Mouse (Mus musculus) heart, adult 2 months (tissue): ENCODE measurements around the gene Sptb. TPM values are rescaled to one million over a fixed set of nuclear protein-coding genes. Genes with fewer than 3 reads are reported as not detected.

Experiments used
- DNase-seq, 2 experiments: peaks; one replicate each; pipeline ENCODE4 v3.0.0; 2021
- H3K27ac ChIP-seq: fragments of 200-600 bp; 2 replicates; pipeline ENCODE4 v1.8.1; 2022
- H3K27me3 ChIP-seq: fragments of 200-500 bp; 2 replicates; pipeline ENCODE4 v1.6.1; 2012; ENCODE audit warnings: mild to moderate bottlenecking, low read length, inconsistent platforms, mixed read lengths; ENCODE audit not compliant: control insufficient read depth, insufficient read depth
- H3K36me3 ChIP-seq: fragments of 200-500 bp; 2 replicates; pipeline ENCODE4 v1.6.1; 2012; ENCODE audit warnings: low read length, inconsistent platforms; ENCODE audit not compliant: control insufficient read depth, insufficient read depth
- H3K4me1 ChIP-seq: fragments of 200-500 bp; 2 replicates; pipeline ENCODE4 v1.6.1; 2011; ENCODE audit warnings: low read length; ENCODE audit not compliant: control insufficient read depth, insufficient read depth
- H3K4me3 ChIP-seq: fragments of 200-600 bp; 2 replicates; pipeline ENCODE4 v1.8.1; 2022
- H3K79me2 ChIP-seq: fragments of 200-500 bp; replicated peaks from 2 replicates; pipeline ENCODE4 v1.6.1; 2012; ENCODE audit warnings: mild to moderate bottlenecking, inconsistent platforms, low read length, moderate library complexity, mixed read lengths; ENCODE audit not compliant: control insufficient read depth, insufficient read depth
- H3K9ac ChIP-seq: fragments of 200-500 bp; 2 replicates; pipeline ENCODE4 v1.6.1; 2012; ENCODE audit warnings: low read depth, mild to moderate bottlenecking, control low read depth, inconsistent platforms, low read length, mixed read lengths
- CTCF ChIP-seq: fragments of 200-600 bp; IDR thresholded peaks from 2 replicates; pipeline ENCODE4 v1.8.1; 2022; ENCODE audit warnings: antibody characterized with exemption, mild to moderate bottlenecking, moderate library complexity
- EP300 ChIP-seq: fragments of 200-500 bp; IDR thresholded peaks from 2 replicates; pipeline ENCODE4 v1.6.1; 2011; ENCODE audit warnings: low read depth, low read length, control low read depth; ENCODE audit not compliant: insufficient read depth
- POLR2A ChIP-seq: fragments of 200-500 bp; IDR thresholded peaks from 2 replicates; pipeline ENCODE4 v1.6.1; 2011; ENCODE audit warnings: mild to moderate bottlenecking, low read depth, low read length, control low read depth; ENCODE audit not compliant: insufficient read depth
- WGBS: fragments of 180-500 bp; shearing (Covaris S2); methylation state at CpG from one replicate; pipeline ENCODE4 v1.1.7; 2018; 5-methylcytosine and 5-hydroxymethylcytosine counted together
- intact Hi-C: fragments of 180-260 bp; cut with DNase I; formaldehyde crosslinking; loops from one replicate; pipeline ENCODE4 v1.15.1; 2025
- polyA plus RNA-seq: library from polyadenylated mRNA; depleted of rRNA; stranded (reverse); fragments of >200 nt; gene quantifications from 2 replicates; pipeline ENCODE4 v1.2.3, GENCODE M21; 2012
- total RNA-seq, 2 experiments: library from RNA; stranded (reverse); gene quantifications; 2 replicates each; pipeline ENCODE4 v1.2.3; 2021

Sptb gene
- total and polyA plus RNA-seq, 3 experiments = 27.0 to 96.7 (median 81.2) TPM

- no peak for DNase-seq
- WGBS = 43% methylated on average over 7 of the region's 7 CpGs
- H3K4me1 ChIP-seq = peaks cover 26% of the 10 kb centered on the region
- H3K27me3 ChIP-seq = no peaks in the 10 kb centered on the region
- H3K79me2 ChIP-seq = no peaks in the 10 kb centered on the region
- H3K27ac ChIP-seq = peak overlapping the region; percentile 56
- H3K4me3 ChIP-seq = no peak overlapping the region
- TF ChIP-seq POLR2A (no peak), CTCF (no peak), EP300 (no peak)
- intact Hi-C loops = no loop called here
- peaks cover 1% of the 10 kb centered on the region; the same call in 1 of the 2 replicates for H3K36me3 ChIP-seq
- no peak overlapping the region for H3K9ac ChIP-seq
Observed at GRCm38 (mm10) chr12:76548082-76548423, 162.3 kb downstream of the Sptb start.

- peak overlapping the region; percentile 15 for H3K9ac ChIP-seq
- peaks cover 22% of the 10 kb centered on the region for H3K4me1 ChIP-seq
- H3K36me3 ChIP-seq = no peaks in the 10 kb centered on the region
- H3K27ac ChIP-seq = peak overlapping the region; percentile 56
- H3K79me2 ChIP-seq = 0 out of 2 replicates have a peak, but pooled peaks cover 2% of the 10 kb centered on the region
- H3K27me3 ChIP-seq = no peaks in the 10 kb centered on the region
- H3K4me3 ChIP-seq = peak overlapping the region; percentile 44
- intact Hi-C loops = no loop called here
- WGBS = 69% methylated on average over 13 of the region's 13 CpGs
- DNase-seq = no peak
- TF ChIP-seq POLR2A = no peak
- TF ChIP-seq CTCF = no peak
- no peak for TF ChIP-seq EP300
Observed at GRCm38 (mm10) chr12:76547409-76548081, 162.8 kb downstream of the Sptb start.

GRCm38 (mm10) chr12:76546383-76547276 lies 163.7 kb downstream of the Sptb start:
- peak overlapping the region; percentile 56 for H3K27ac ChIP-seq
- H3K9ac ChIP-seq = peak overlapping the region; percentile 37
- peaks cover 18% of the 10 kb centered on the region for H3K4me1 ChIP-seq
- TF ChIP-seq CTCF (no peak), EP300 (no peak), POLR2A (no peak)
- intact Hi-C loops = no loop called here
- peak; percentile 37 to 55 for DNase-seq
- H3K4me3 ChIP-seq = peak overlapping the region; percentile 44
- no peaks in the 10 kb centered on the region for H3K36me3 ChIP-seq
- WGBS = 20% methylated on average over 28 of the region's 28 CpGs
- 0 out of 2 replicates have a peak, but pooled peaks cover 2% of the 10 kb centered on the region for H3K79me2 ChIP-seq
- H3K27me3 ChIP-seq = no peaks in the 10 kb centered on the region

GRCm38 (mm10) chr12:76545786-76546370 lies 164.5 kb downstream of the Sptb start:
- H3K79me2 ChIP-seq = 0 out of 2 replicates have a peak, but pooled peaks cover 2% of the 10 kb centered on the region
- TF ChIP-seq EP300 (no peak), CTCF (no peak), POLR2A (no peak)
- intact Hi-C loops = no loop called here
- H3K4me1 ChIP-seq = peaks cover 18% of the 10 kb centered on the region
- H3K27ac ChIP-seq = peak overlapping the region; percentile 56
- no peak for DNase-seq
- H3K27me3 ChIP-seq = no peaks in the 10 kb centered on the region
- H3K36me3 ChIP-seq = no peaks in the 10 kb centered on the region
- 60% methylated on average over 15 of the region's 15 CpGs for WGBS
- H3K9ac ChIP-seq = peak overlapping the region; percentile 37; the same call in 1 of the 2 replicates
- H3K4me3 ChIP-seq = no peak overlapping the region

GRCm38 (mm10) chr12:76541879-76542278 lies 168.5 kb downstream of the Sptb start:
- TF ChIP-seq CTCF = no peak
- TF ChIP-seq EP300 = no peak
- no peak for TF ChIP-seq POLR2A

More at GRCm38 (mm10) chr12:76541879-76542278, 168.5 kb downstream of the Sptb start:
- no peak overlapping the region for H3K9ac ChIP-seq
- peak overlapping the region; percentile 20; the same call in 1 of the 2 replicates for H3K27ac ChIP-seq
- H3K4me3 ChIP-seq = no peak overlapping the region
- H3K79me2 ChIP-seq = 0 out of 2 replicates have a peak, but pooled peaks cover 3% of the 10 kb centered on the region
- WGBS = 80% methylated on average over 6 of the region's 6 CpGs
- intact Hi-C loops = no loop called here
- no peaks in the 10 kb centered on the region for H3K27me3 ChIP-seq
- H3K36me3 ChIP-seq = no peaks in the 10 kb centered on the region
- H3K4me1 ChIP-seq = peaks cover 9% of the 10 kb centered on the region
- no peak for DNase-seq
